Mouse (Mus musculus) liver, embryonic 12.5 days (tissue): Measurements from ENCODE around the gene Lrrc66. TPM values are rescaled to one million over a fixed set of nuclear protein-coding genes. Genes with fewer than 3 reads are reported as not detected.

Experiments
- ATAC-seq: fragments of 200-750 bp; cut with Nextera tagmentation; 2 replicates; pipeline ENCODE4 v1.8.0; 2017; ENCODE audit warnings: moderate number of reproducible peaks, mild to moderate bottlenecking, moderate library complexity
- H3K27ac ChIP-seq: fragments of 300-500 bp; sonication (generic); 2 replicates; pipeline ENCODE4 v1.5.1; 2016; ENCODE audit warnings: mild to moderate bottlenecking
- H3K27me3 ChIP-seq: fragments of 300-500 bp; sonication (generic); replicated peaks from 2 replicates; pipeline ENCODE4 v1.6.1; 2016; ENCODE audit warnings: mild to moderate bottlenecking, moderate library complexity
- H3K36me3 ChIP-seq: fragments of 300-500 bp; sonication (generic); 2 replicates; pipeline ENCODE4 v1.6.1; 2016; ENCODE audit warnings: mild to moderate bottlenecking, moderate library complexity
- H3K4me1 ChIP-seq: fragments of 300-500 bp; sonication (generic); 2 replicates; pipeline ENCODE4 v1.6.1; 2016
- H3K4me2 ChIP-seq: fragments of 300-500 bp; sonication (generic); 2 replicates; pipeline ENCODE4 v1.6.1; 2016; ENCODE audit warnings: mild to moderate bottlenecking, moderate library complexity
- H3K4me3 ChIP-seq: fragments of 300-500 bp; sonication (generic); 2 replicates; pipeline ENCODE4 v1.5.1; 2016; ENCODE audit warnings: mild to moderate bottlenecking, moderate library complexity
- H3K9ac ChIP-seq: fragments of 300-500 bp; sonication (generic); 2 replicates; pipeline ENCODE4 v1.6.1; 2016; ENCODE audit warnings: mild to moderate bottlenecking, moderate library complexity
- H3K9me3 ChIP-seq: fragments of 300-500 bp; sonication (generic); replicated peaks from 2 replicates; pipeline ENCODE4 v1.6.1; 2016; ENCODE audit warnings: mild to moderate bottlenecking, moderate library complexity
- WGBS: fragments of 180-500 bp; shearing (Covaris S2); methylation state at CpG from one replicate; pipeline ENCODE4 v1.1.7; 2016; ENCODE audit not compliant: insufficient replicate concordance; 5-methylcytosine and 5-hydroxymethylcytosine counted together
- polyA plus RNA-seq: library from polyadenylated mRNA; unstranded; fragments of >200 nt; fragmentation: Nextera tagmentation; extraction: Ambion mirVana; gene quantifications from 2 replicates; pipeline ENCODE4 v1.2.1, GENCODE M21; 2016

Lrrc66 gene
- polyA plus RNA-seq, 1 experiment from 2014 or later = 0.13 TPM

DNA sequence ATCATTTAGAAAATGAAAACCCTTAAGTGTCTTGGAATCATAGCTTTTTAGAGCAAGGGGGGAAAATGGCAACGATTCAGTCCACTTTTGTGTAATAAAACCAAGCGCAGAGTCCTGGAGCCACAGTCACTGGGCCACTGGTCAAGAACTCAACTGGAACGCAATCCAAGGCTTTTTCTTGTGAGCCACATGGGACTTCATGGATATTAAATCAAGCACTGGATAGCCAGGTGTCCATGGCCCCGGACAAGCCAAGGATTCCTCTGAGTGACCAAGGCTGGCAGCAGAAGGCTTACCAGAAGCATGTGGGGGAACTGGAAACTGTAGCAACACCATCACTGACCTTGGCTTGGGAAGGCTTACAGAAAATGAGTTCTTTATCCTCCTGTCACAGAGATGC, 57.7 kb downstream of the Lrrc66 start:
- 78% methylated on average over 4 of the region's 4 CpGs for WGBS

GRCm38 (mm10) chr5:73573789-73574188, 58.5 kb downstream of the Lrrc66 start:
- ATAC-seq = no peak
- Histone ChIP-seq H3K27ac (no peak overlapping the region), H3K4me2 (no peak overlapping the region), H3K36me3 (no peaks in the 10 kb centered on the region), H3K9ac (no peak overlapping the region), H3K9me3 (no peaks in the 10 kb centered on the region), H3K4me1 (no peaks in the 10 kb centered on the region), H3K27me3 (no peaks in the 10 kb centered on the region), H3K4me3 (no peak overlapping the region)
- WGBS = 72% methylated on average over 7 of the region's 7 CpGs

More for the DNA sequence above, 57.7 kb downstream of the Lrrc66 start:
- H3K4me3 ChIP-seq = no peak overlapping the region
- no peaks in the 10 kb centered on the region for H3K4me1 ChIP-seq
- H3K9me3 ChIP-seq = no peaks in the 10 kb centered on the region
- no peak overlapping the region for H3K9ac ChIP-seq
- no peak for ATAC-seq
- H3K4me2 ChIP-seq = no peak overlapping the region
- no peaks in the 10 kb centered on the region for H3K27me3 ChIP-seq
- no peak overlapping the region for H3K27ac ChIP-seq
- no peaks in the 10 kb centered on the region for H3K36me3 ChIP-seq

DNA sequence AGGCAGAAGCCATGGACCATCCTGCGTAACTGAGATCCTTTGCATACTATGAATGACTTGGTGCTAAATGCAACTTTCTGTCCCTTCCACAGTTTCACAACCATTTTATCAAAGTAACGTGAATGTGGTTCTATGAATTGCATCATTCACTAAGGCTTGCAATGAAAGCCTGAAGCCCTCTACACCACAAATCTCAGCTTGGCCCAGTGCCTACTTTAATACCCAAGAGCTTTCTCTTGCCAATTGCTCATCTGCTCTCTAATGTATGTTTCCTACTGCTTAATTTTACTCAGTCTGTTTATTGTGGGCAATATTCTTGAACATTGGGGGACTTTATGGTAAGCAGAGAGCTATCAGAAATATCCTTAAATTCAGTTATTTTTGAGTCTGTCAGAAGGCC, 59.5 kb downstream of the Lrrc66 start:
- no peak for ATAC-seq
- no peaks in the 10 kb centered on the region for H3K9me3 ChIP-seq
- no peaks in the 10 kb centered on the region for H3K36me3 ChIP-seq
- 69% methylated on average over 2 of the region's 2 CpGs for WGBS
- H3K9ac ChIP-seq = no peak overlapping the region
- no peak overlapping the region for H3K4me2 ChIP-seq
- H3K4me1 ChIP-seq = no peaks in the 10 kb centered on the region
- no peak overlapping the region for H3K27ac ChIP-seq
- no peak overlapping the region for H3K4me3 ChIP-seq
- H3K27me3 ChIP-seq = no peaks in the 10 kb centered on the region

DNA sequence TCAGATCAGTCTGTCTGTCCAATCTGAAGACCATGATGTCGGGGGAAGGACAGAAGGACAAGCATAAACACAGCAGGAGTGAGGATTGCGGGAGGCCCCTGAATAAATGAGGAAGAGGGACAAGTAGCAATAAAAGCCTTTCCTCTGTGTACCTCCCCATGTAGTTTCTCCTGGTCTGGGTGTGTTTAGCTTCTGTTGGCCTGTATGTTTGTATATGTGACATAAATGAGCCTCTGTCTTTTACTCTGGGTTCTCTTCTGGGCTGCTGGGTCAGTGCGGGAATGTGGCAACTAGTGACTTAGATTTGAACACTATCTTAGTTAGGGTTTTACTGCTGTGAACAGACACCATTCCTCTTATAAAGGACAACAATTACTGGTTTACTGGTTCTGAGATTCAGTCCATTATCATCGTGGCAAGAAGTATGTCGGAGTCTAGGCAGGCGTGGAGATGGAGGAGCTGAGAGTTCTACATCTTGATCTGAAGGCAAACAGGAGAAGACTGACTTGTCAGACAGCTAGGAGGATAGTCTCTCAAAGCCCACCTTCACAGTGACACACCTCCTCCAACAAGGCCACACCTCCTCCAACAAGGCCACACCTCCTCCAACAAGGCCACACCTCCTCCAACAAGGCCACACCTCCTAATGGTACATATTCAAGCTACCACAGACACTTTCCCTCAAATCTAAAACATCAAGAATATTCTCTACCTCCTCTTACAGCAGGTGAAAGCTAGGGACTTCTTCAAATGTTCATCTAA, 60.8 kb downstream of the Lrrc66 start:
- H3K4me3 ChIP-seq = no peak overlapping the region
- WGBS = 76% methylated on average over 6 of the region's 6 CpGs
- ATAC-seq = no peak

GRCm38 (mm10) chr5:73569181-73569580, 63.1 kb downstream of the Lrrc66 start:
- H3K27me3 ChIP-seq = no peaks in the 10 kb centered on the region
- no peaks in the 10 kb centered on the region for H3K9me3 ChIP-seq
- H3K4me2 ChIP-seq = no peak overlapping the region
- no peaks in the 10 kb centered on the region for H3K4me1 ChIP-seq
- 60% methylated on average over 5 of the region's 5 CpGs for WGBS
- no peak for ATAC-seq
- H3K27ac ChIP-seq = no peak overlapping the region
- no peak overlapping the region for H3K9ac ChIP-seq
- no peaks in the 10 kb centered on the region for H3K36me3 ChIP-seq
- H3K4me3 ChIP-seq = no peak overlapping the region

More for the DNA sequence above, 60.8 kb downstream of the Lrrc66 start:
- Histone ChIP-seq H3K27ac (no peak overlapping the region), H3K27me3 (no peaks in the 10 kb centered on the region), H3K4me2 (no peak overlapping the region), H3K9ac (no peak overlapping the region), H3K9me3 (no peaks in the 10 kb centered on the region), H3K36me3 (no peaks in the 10 kb centered on the region), H3K4me1 (no peaks in the 10 kb centered on the region)

DNA sequence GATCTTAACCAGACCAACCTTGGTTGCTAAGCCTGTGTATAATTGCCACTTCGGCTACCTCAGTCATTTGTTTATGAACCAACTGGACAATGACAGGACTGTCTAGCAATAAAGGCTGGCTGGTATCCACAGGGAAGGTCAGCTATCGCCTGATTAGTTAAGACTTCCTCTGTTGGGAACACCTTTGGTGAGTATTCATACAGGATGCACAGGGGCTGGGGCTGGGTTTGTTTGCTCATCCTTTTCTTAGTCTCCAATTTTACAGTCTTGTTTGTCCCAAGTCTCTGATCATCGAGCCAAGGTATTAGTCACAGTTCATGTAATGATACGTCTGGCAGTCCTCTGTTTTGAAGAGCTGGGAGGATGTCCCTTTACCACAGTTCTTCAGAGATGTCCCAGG, 65.4 kb downstream of the Lrrc66 start:
- Histone ChIP-seq H3K27me3 (no peaks in the 10 kb centered on the region), H3K9ac (no peak overlapping the region), H3K4me2 (no peak overlapping the region), H3K4me3 (no peak overlapping the region), H3K36me3 (0 out of 2 replicates have a peak, but pooled peaks cover under 1% of the 10 kb centered on the region), H3K27ac (no peak overlapping the region), H3K4me1 (no peaks in the 10 kb centered on the region), H3K9me3 (no peaks in the 10 kb centered on the region)
- ATAC-seq = no peak
- WGBS = 67% methylated on average over 4 of the region's 4 CpGs

GRCm38 (mm10) chr5:73566119-73566518, 66.2 kb downstream of the Lrrc66 start:
- no peak for ATAC-seq
- H3K4me1 ChIP-seq = no peaks in the 10 kb centered on the region
- H3K9me3 ChIP-seq = no peaks in the 10 kb centered on the region
- H3K27me3 ChIP-seq = no peaks in the 10 kb centered on the region
- H3K4me3 ChIP-seq = no peak overlapping the region
- WGBS = 70% methylated on average over 5 of the region's 5 CpGs
- no peak overlapping the region for H3K9ac ChIP-seq
- 0 out of 2 replicates have a peak, but pooled peaks cover 2% of the 10 kb centered on the region for H3K36me3 ChIP-seq
- no peak overlapping the region for H3K27ac ChIP-seq
- H3K4me2 ChIP-seq = no peak overlapping the region

DNA sequence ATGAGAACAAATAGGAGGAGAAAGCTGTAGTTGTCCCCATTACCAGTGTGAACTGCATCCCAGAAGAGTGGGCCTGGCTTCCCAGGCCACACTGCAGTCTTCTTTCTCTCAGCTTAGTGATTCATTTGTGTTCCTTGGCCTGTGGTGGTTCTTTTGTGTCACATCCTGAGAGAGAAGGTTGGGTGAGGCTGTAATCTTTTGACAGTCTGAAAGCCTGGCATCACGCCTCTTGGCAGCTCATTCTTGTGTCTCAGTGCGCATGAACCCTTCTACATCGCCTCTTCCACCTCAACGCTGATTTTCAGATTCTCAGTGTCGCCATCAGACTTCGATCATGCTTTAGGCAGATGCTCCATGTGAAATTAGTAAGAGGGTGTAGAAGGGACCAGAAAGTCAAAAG, 68.3 kb downstream of the Lrrc66 start:
- Histone ChIP-seq H3K4me3 (no peak overlapping the region), H3K9ac (no peak overlapping the region), H3K4me2 (no peak overlapping the region), H3K36me3 (0 out of 2 replicates have a peak, but pooled peaks cover 2% of the 10 kb centered on the region), H3K27ac (no peak overlapping the region), H3K4me1 (no peaks in the 10 kb centered on the region), H3K9me3 (no peaks in the 10 kb centered on the region), H3K27me3 (no peaks in the 10 kb centered on the region)
- 84% methylated on average over 6 of the region's 6 CpGs for WGBS
- ATAC-seq = no peak

DNA sequence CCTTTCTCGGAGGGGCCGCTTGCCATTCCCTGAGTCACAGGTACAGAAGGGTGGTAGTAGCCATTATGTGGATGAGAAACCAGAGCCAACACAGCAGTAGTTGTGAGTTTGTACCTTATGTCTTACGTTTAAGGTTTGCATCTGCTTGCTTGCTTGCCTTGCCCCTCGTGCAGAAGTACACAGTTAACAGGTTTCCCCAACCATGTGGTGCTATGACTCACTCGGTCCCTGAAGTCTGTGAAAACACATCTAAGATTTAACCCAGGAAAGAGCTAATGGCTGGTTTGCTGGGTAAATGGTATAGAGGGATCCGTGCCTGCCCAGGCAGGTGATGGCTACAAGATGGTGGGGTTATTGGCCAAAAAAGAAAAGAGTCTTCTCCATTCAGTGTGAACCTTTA, 73.6 kb downstream of the Lrrc66 start:
- H3K9me3 ChIP-seq = no peaks in the 10 kb centered on the region
- H3K27me3 ChIP-seq = no peaks in the 10 kb centered on the region
- no peak overlapping the region for H3K4me2 ChIP-seq
- 77% methylated on average over 6 of the region's 6 CpGs for WGBS
- H3K4me1 ChIP-seq = no peaks in the 10 kb centered on the region
- no peak overlapping the region for H3K9ac ChIP-seq
- no peak overlapping the region for H3K4me3 ChIP-seq
- no peak for ATAC-seq
- peaks cover 13% of the 10 kb centered on the region; the same call in 1 of the 2 replicates for H3K36me3 ChIP-seq
- H3K27ac ChIP-seq = no peak overlapping the region

DNA sequence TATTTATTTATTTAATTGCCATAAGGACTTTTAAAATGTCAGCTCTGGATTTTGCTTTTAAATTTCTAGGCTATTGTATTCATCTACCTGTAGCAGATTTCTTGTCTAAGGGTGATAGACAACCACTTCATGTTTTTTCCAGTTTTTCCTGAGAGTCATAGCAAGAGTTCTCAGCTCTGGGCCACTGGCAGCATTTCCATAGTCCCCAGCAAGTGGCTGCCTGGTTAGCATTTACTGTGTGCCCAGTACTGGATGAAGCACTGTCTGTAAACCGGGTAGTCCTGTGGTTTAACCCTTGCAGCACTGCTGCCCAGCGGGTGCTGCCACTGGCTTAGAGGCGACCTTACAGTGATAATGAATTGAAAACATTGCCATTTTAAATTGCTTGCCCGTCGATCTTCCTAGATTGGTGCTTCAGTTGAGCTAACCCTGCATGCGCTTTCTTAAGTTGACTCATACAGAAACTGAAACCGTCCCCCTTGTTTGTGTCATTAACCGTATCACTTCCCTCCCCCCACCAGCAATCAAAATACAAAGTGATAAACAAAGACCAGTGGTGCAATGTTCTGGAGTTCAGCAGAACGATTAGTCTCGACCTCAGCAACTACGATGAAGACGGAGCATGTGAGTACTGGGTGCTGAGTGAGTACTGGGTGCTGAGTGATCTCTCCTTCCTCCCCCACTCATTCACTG, 75.4 kb downstream of the Lrrc66 start:
- no peaks in the 10 kb centered on the region for H3K4me1 ChIP-seq
- WGBS = 77% methylated on average over 12 of the region's 12 CpGs
- no peaks in the 10 kb centered on the region for H3K9me3 ChIP-seq
- no peak overlapping the region for H3K9ac ChIP-seq
- no peak overlapping the region for H3K4me3 ChIP-seq
- H3K36me3 ChIP-seq = peaks cover 18% of the 10 kb centered on the region; the same call in 1 of the 2 replicates
- H3K4me2 ChIP-seq = no peak overlapping the region
- H3K27me3 ChIP-seq = no peaks in the 10 kb centered on the region
- no peak overlapping the region for H3K27ac ChIP-seq
- ATAC-seq = no peak
